Mouse (Mus musculus): ENCODE measurements around the gene Polr2h. TPM values are rescaled to one million over a fixed set of nuclear protein-coding genes. Genes with fewer than 3 reads are reported as not detected.

Polr2h gene
- polyA plus RNA-seq, 1 experiment from 2014 or later = 121 TPM

GRCm38 (mm10) chr16:20756052-20756451, 38.6 kb downstream of the Polr2h start:
- 93% methylated on average over 5 of the region's 5 CpGs for WGBS
- no peak for DNase-seq (ENCODE audit: low spot score)

GRCm38 (mm10) chr16:20757385-20757784, 39.9 kb downstream of the Polr2h start:
- no peak for ATAC-seq (replicated peaks; ENCODE audit: low FRiP score)
- Histone ChIP-seq H3K4me2 (ENCODE audit: low read depth, low read length, severe bottlenecking) (no peak overlapping the region), H3K27me3 (ENCODE audit: control insufficient read depth, insufficient read depth, low read length) (no peaks in the 10 kb centered on the region), H3K9ac (ENCODE audit: low read length) (no peak overlapping the region), H3K4me3 (ENCODE audit: low read depth, low read length) (no peak overlapping the region), H3K4me1 (replicated peaks; ENCODE audit: control insufficient read depth, insufficient read depth, low read length) (no peaks in the 10 kb centered on the region), H3K27ac (ENCODE audit: low read depth, low read length) (no peak overlapping the region), H3K9me3 (ENCODE audit: control insufficient read depth, low read length) (no peaks in the 10 kb centered on the region), H3K36me3 (ENCODE audit: control insufficient read depth, insufficient read depth, low read length) (no peaks in the 10 kb centered on the region)
- no peak for DNase-seq (ENCODE audit: low spot score)
- 64% methylated on average over 1 of the region's 1 CpGs for WGBS

More at GRCm38 (mm10) chr16:20756052-20756451, 38.6 kb downstream of the Polr2h start:
- no peak overlapping the region for H3K4me3 ChIP-seq (ENCODE audit: low read depth, low read length)
- no peak for ATAC-seq (replicated peaks; ENCODE audit: low FRiP score)
- H3K36me3 ChIP-seq (ENCODE audit: control insufficient read depth, insufficient read depth, low read length) = no peaks in the 10 kb centered on the region
- no peaks in the 10 kb centered on the region for H3K9me3 ChIP-seq (ENCODE audit: control insufficient read depth, low read length)
- no peak overlapping the region for H3K4me2 ChIP-seq (ENCODE audit: low read depth, low read length, severe bottlenecking)
- no peaks in the 10 kb centered on the region for H3K4me1 ChIP-seq (replicated peaks; ENCODE audit: control insufficient read depth, insufficient read depth, low read length)
- no peak overlapping the region for H3K9ac ChIP-seq (ENCODE audit: low read length)
- H3K27ac ChIP-seq (ENCODE audit: low read depth, low read length) = no peak overlapping the region
- H3K27me3 ChIP-seq (ENCODE audit: control insufficient read depth, insufficient read depth, low read length) = no peaks in the 10 kb centered on the region

GRCm38 (mm10) chr16:20761681-20762080, 44.2 kb downstream of the Polr2h start:
- 12% methylated on average over 3 of the region's 3 CpGs for WGBS
- Histone ChIP-seq H3K9me3 (ENCODE audit: control insufficient read depth, low read length) (no peaks in the 10 kb centered on the region), H3K36me3 (ENCODE audit: control insufficient read depth, insufficient read depth, low read length) (no peaks in the 10 kb centered on the region), H3K4me2 (ENCODE audit: low read depth, low read length, severe bottlenecking) (no peak overlapping the region), H3K27me3 (ENCODE audit: control insufficient read depth, insufficient read depth, low read length) (no peaks in the 10 kb centered on the region), H3K4me3 (ENCODE audit: low read depth, low read length) (no peak overlapping the region), H3K27ac (ENCODE audit: low read depth, low read length) (no peak overlapping the region), H3K4me1 (replicated peaks; ENCODE audit: control insufficient read depth, insufficient read depth, low read length) (no peaks in the 10 kb centered on the region), H3K9ac (ENCODE audit: low read length) (no peak overlapping the region)
- DNase-seq (ENCODE audit: low spot score) (no peak), ATAC-seq (replicated peaks; ENCODE audit: low FRiP score) (no peak)

GRCm38 (mm10) chr16:20765244-20765643, 47.8 kb downstream of the Polr2h start:
- no peak overlapping the region for H3K9ac ChIP-seq (ENCODE audit: low read length)
- peak; percentile 81 for DNase-seq (ENCODE audit: low spot score)
- H3K9me3 ChIP-seq (ENCODE audit: control insufficient read depth, low read length) = no peaks in the 10 kb centered on the region
- H3K36me3 ChIP-seq (ENCODE audit: control insufficient read depth, insufficient read depth, low read length) = no peaks in the 10 kb centered on the region
- ATAC-seq (replicated peaks; ENCODE audit: low FRiP score) = no peak
- WGBS = 48% methylated on average over 9 of the region's 9 CpGs
- H3K4me2 ChIP-seq (ENCODE audit: low read depth, low read length, severe bottlenecking) = no peak overlapping the region
- no peak overlapping the region for H3K27ac ChIP-seq (ENCODE audit: low read depth, low read length)
- no peak overlapping the region for H3K4me3 ChIP-seq (ENCODE audit: low read depth, low read length)
- no peaks in the 10 kb centered on the region for H3K27me3 ChIP-seq (ENCODE audit: control insufficient read depth, insufficient read depth, low read length)
- no peaks in the 10 kb centered on the region for H3K4me1 ChIP-seq (replicated peaks; ENCODE audit: control insufficient read depth, insufficient read depth, low read length)

Other genes starting within 250 kb of the Polr2h start
- 135 and 138 TPM in 2 replicates for gene Eif2b5, start 218.8 kb upstream of the Polr2h start, polyA plus RNA-seq (2014; fragmentation: Nextera tagmentation; extraction: Ambion mirVana)
- gene Dvl3, start 200.7 kb upstream of the Polr2h start, polyA plus RNA-seq (2014; fragmentation: Nextera tagmentation; extraction: Ambion mirVana) = 42.8 and 45.4 TPM in 2 replicates
- 797 and 824 TPM in 2 replicates for gene Ap2m1, start 182.2 kb upstream of the Polr2h start, polyA plus RNA-seq (2014; fragmentation: Nextera tagmentation; extraction: Ambion mirVana)
- gene Abcf3, start 169.1 kb upstream of the Polr2h start, polyA plus RNA-seq (2014; fragmentation: Nextera tagmentation; extraction: Ambion mirVana) = 51.6 and 55.9 TPM in 2 replicates
- 0.80 and 1.4 TPM in 2 replicates for gene Vwa5b2, start 128.2 kb upstream of the Polr2h start, polyA plus RNA-seq (2014; fragmentation: Nextera tagmentation; extraction: Ambion mirVana)
- 28.2 and 30.8 TPM in 2 replicates for gene Eef1akmt4, start 106.1 kb upstream of the Polr2h start, polyA plus RNA-seq (2014; fragmentation: Nextera tagmentation; extraction: Ambion mirVana)
- gene Gm49333, start 106.1 kb upstream of the Polr2h start, polyA plus RNA-seq (2014; fragmentation: Nextera tagmentation; extraction: Ambion mirVana) = 0.68 TPM in 1 of 2 replicates, not detected in the other
- gene Alg3, start 105.9 kb upstream of the Polr2h start, polyA plus RNA-seq (2014; fragmentation: Nextera tagmentation; extraction: Ambion mirVana) = 46.9 and 58.9 TPM in 2 replicates
- 5.0 and 5.3 TPM in 2 replicates for gene Camk2n2, start 96.4 kb upstream of the Polr2h start, polyA plus RNA-seq (2014; fragmentation: Nextera tagmentation; extraction: Ambion mirVana)
- 4.9 and 5.6 TPM in 2 replicates for gene Ece2, start 87.8 kb upstream of the Polr2h start, polyA plus RNA-seq (2014; fragmentation: Nextera tagmentation; extraction: Ambion mirVana)
- 469 and 503 TPM in 2 replicates for gene Psmd2, start 66.0 kb upstream of the Polr2h start, polyA plus RNA-seq (2014; fragmentation: Nextera tagmentation; extraction: Ambion mirVana)
- gene Eif4g1, start 49.4 kb upstream of the Polr2h start, polyA plus RNA-seq (2014; fragmentation: Nextera tagmentation; extraction: Ambion mirVana) = 186 and 187 TPM in 2 replicates
- gene Fam131a, start 24.4 kb upstream of the Polr2h start, polyA plus RNA-seq (2014; fragmentation: Nextera tagmentation; extraction: Ambion mirVana) = 15.2 and 16.3 TPM in 2 replicates
- 16.5 and 20.5 TPM in 2 replicates for gene Clcn2, start 81 bp downstream of the Polr2h start, polyA plus RNA-seq (2014; fragmentation: Nextera tagmentation; extraction: Ambion mirVana)
- 1.9 and 2.3 TPM in 2 replicates for gene Chrd, start 15.5 kb downstream of the Polr2h start, polyA plus RNA-seq (2014; fragmentation: Nextera tagmentation; extraction: Ambion mirVana)
- gene Thpo, start 16.8 kb downstream of the Polr2h start, polyA plus RNA-seq (2014; fragmentation: Nextera tagmentation; extraction: Ambion mirVana) = 0.24 and 0.51 TPM in 2 replicates

Data from forebrain, embryonic 11.5 days (tissue).